Mouse (Mus musculus): Measurements from ENCODE around the gene Mrps34.

Gene Mrps34

GRCm38 (mm10) chr17:24894995-24895547 is at the start of gene Mrps34, which contains the start of gene Eme2:
TSS of gene Mrps34 (plus strand) at chr17:24895116.
TSS of gene Eme2 (minus strand) at chr17:24895087.
- DNase-seq: peak; percentile 87

DNA sequence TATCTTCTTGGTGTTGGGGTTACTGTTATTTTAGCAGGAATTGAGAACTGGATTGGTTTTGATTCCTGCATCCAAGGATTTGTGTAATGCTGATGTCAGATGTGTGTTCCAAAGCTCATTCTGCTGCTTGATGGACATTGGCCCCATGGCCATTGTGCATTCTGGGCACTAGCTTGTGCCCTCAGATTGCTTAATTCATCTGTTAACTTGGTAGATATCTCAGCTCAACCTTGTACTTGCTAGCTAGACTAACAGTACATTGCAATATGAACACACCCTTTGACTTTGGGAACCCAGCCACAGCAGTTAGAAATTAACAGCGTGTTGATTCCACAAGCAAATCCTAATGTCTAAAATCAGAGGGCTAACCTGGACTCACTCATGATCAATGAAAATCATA is 47.5 kb upstream of the Mrps34 start:
- peak; percentile 93 for DNase-seq

DNA sequence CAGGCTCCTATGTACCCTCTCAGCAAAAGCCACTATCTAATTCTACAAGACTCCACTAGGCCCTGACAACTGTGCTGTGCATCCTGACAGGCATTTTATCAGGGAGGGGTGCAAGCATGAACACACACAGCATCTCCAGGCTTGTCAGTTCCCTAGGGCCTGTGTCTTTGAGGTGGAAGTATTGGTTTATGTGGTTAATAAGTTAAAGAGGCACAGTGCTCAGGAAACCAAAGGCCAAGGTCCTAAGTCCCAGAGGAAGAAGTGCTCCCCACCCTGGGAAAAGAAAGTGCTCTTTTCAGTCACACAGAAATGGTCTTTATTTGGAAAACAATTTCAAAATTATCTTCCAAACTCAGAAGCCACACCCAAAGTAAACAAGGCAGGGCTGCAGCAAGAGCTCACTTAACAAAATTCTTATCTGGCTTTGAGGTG is 46.3 kb upstream of the Mrps34 start:
- peak; percentile 88 for DNase-seq

GRCm38 (mm10) chr17:24849733-24850064 is 45.2 kb upstream of the Mrps34 start:
- DNase-seq: no peak

DNA sequence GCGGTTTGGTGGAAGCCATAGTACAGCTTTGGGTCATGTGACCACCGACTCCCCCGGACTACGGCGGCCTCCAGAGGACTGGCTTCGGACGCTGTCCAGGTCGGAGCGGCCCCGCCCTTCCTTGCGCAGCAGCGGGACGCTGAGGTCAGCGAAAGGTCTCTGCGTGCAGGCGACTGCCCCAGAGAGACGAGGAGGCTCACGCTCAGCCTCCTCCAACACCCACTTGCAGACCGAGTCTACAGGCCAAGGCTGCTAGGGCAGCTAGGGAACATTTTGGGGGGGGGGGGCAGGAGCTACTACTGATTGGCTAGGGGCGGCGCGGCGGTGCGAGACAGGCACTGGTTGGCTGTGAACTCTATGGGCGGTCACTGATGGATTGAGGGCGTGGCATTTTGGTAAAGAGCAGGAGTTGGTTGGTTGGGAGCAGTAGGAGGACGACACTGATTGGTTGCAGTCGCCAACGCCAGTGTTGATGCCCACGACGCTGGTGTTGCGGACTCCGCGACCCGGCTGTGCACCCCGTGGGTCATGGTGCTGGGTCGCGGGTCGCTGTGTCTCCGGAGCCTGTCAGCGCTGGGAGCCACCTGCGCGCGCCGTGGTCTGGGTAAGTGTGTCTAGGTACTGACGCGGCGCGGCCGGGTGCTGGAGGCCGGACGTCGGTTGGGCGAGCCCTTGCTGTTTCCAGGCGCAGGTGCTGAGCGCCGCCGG is 44.7 kb upstream of the Mrps34 start, which contains the start of gene Fahd1:
Fahd1 (minus strand) TSS at position 300 of the 708 bp plus-strand sequence.
- DNase-seq: peak; percentile 99

DNA sequence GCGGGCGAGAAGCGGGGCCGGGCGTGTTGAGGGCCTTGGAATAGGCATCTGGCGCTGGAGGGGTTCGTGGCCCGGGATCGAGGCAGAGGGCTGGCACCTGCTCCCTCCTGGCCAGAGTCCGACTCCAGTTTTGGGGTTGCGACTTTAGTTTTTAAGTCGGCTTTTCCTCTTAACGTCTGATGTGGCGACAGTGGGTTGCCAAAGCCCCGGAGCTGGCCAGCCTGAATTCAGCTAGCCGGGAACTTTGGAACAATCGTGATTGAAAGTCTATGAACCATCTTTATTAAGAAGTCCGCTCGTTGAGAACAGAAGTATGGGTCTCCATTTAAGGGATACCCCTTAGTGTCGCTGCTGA is 44.2 kb upstream of the Mrps34 start:
- DNase-seq: no peak

GRCm38 (mm10) chr17:24851381-24852125 is 43.4 kb upstream of the Mrps34 start:
- no peak for DNase-seq

- peak; percentile 42 for DNase-seq
Measured at GRCm38 (mm10) chr17:24855838-24856464, 39.0 kb upstream of the Mrps34 start.

GRCm38 (mm10) chr17:24856589-24856988 is 38.3 kb upstream of the Mrps34 start:
- no peak for DNase-seq

- DNase-seq: peak; percentile 94
Measured at GRCm38 (mm10) chr17:24857831-24858470, 37.0 kb upstream of the Mrps34 start.

DNA sequence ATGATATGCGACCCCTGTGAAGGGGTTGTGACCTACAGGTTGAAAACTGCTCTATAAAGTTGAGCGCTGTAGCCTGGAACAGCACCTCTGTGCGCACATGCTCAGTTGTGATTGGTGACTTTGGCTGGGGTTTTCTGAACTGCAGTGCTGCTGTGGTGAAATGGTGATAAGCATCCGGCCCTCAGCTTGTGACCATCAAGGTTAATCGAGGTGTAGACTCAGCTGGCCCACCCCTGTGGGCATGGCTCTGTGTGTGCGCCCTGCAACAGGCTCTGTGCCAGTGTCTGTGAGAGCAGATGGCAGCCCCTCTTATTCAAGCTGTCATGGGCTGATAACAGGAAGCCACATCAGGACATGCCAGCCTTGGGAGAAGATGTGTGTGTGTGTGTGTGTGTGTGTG is 35.9 kb upstream of the Mrps34 start:
- peak; percentile 37 for DNase-seq

DNA sequence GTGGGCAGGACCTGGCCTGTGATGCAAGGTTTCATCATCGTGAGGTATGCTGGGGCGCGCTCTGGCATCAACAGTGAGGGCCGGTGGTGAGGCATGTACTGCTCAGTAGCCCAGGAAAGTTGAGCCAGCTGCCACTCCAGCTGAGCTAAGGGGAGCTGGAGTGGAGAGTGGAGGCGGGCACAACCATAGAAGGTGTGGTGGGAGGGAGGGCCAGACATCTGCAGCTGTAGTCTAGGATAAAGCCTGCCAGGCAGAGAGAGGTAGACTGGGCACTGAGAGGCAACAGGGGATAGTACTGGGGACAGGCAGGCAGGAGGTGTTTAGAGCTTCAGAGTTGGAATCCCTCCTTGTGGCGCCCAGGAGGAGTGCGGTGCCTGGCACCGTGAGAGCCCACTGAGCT is 34.8 kb upstream of the Mrps34 start:
- DNase-seq: no peak

GRCm38 (mm10) chr17:24861785-24862184 is 33.1 kb upstream of the Mrps34 start:
- no peak for DNase-seq

GRCm38 (mm10) chr17:24865776-24866175 is 29.1 kb upstream of the Mrps34 start, which contains the start of gene Igfals:
TSS of gene Igfals (plus strand) at chr17:24865997.
- no peak for DNase-seq

DNA sequence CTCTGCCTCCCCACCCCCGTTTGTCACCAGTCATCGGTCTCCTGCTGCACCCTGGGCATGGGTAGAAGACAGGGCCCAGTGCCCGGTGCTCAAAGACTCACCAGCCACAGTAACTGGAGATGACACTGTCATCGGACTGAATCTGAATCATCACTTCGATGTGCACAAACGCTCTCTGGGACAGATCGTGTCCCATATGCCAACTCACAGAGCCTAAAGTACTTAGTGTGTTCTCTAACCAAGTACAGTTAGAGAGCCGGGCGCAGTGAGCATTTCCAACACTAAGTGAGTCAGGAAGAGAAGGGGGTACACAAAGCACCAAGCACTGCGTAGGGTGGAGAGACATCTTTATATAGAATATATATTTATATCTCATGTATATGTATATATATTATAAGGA is 27.0 kb upstream of the Mrps34 start:
- no peak for DNase-seq

GRCm38 (mm10) chr17:24873695-24874404 is 21.1 kb upstream of the Mrps34 start:
- no peak for DNase-seq

DNA sequence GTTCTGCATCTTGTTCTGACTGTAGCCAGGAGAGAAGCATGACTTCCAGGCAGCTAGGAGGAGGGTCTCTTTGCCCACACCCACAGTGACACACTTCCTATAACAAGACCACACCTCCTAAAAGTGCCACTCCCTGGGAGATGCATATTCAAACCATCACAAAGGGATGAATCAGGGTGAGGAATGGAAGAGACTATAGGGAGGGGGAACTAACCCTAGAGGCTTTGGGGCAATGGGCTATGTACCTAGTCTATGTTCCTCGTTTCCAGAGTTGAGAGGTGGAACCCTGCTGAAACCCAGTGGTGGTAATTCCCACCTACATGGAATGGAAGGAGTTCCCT is 20.5 kb upstream of the Mrps34 start:
- DNase-seq: no peak

- no peak for DNase-seq
Measured at GRCm38 (mm10) chr17:24874989-24875388, 19.9 kb upstream of the Mrps34 start.

- DNase-seq: peak; percentile 74
Measured at GRCm38 (mm10) chr17:24877336-24878116, 17.4 kb upstream of the Mrps34 start.

DNA sequence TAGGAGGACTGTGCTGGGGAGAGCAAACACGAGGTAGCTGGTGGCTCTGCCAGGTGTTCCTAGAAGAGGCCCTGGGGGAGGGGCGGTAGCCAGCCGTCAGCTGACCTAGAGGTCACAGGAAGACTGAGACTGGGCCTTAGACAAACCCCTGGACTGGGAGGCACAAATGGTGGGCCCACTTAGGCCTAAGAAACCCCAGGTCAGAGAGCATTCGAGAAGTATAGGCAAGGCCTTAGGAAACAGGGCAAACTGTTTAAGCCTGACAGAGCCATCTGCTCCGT is 16.9 kb upstream of the Mrps34 start:
- peak; percentile 94 for DNase-seq

DNA sequence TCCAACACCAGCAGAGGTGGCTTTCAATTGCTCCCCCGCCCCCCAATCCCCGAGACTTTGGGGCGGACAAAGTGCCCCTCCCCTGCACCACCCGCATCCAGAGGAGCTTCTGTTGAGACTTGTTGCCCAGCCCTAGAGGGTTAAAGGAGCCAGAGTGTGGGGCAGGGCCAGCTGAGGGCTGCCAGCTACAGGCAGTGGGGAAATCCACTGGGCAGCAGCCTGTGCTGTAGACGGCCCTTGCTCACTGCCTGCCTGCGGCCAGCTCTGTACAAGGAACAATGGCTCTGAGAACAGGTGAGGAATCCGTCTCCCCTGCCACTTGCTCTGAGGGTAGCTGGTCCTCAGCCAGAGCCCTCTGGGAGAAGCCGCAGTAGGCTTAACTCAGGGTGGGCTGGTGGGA is 16.4 kb upstream of the Mrps34 start:
- DNase-seq: no peak
